ENCODE assay signal across 9 mouse cellular contexts in the genomic region with DNA sequence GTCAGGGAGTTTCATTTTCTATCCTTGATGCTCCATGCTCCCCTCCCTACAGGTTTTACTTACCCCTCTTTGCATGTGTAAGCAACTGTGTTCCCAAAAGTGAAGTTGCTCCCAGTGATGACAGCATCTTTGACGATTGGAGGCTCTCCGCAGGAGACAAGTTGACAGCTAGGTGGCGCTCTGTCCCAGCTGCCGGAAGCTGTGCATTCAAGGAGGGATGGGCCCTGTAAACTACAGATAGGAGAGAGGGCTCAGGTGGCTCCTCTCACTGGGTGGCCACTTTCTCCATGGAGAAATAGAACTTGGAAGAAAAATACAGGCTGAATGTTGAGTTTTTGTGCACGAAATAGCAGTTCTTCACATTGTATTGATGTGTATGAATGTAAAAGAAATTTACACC.
A peak's percentile ranks its signal among the peaks of the same experiment; 100 is the strongest.
DNase-seq lines count a peak whose midpoint lies in the region; ATAC-seq and TF ChIP-seq lines count a peak whose summit lies in the region.
"Had no signal": no experiment of that assay in that cellular context is flagged by ENCODE, and none has a peak within 500 bp of the region (broad histone marks: within the 10 kb centered on the region; RNA-seq: fewer than 3 reads in every experiment).

No protein-coding gene starts in this region.

- WGBS in embryonic facial prominence, embryonic 14.5 days: 10% methylated on average over 5 of the region's 5 CpGs
- 10% methylated on average over 5 of the region's 5 CpGs for WGBS in midbrain, embryonic 10.5 days

- H3K4me1 ChIP-seq in MEL (ENCODE audit: control insufficient read depth in 1 of 2, insufficient read depth in 2 of 2, low read length in 2 of 2): no peaks in the 10 kb centered on the region; a peak in 1 of 4 replicates
- peaks cover 3% of the 10 kb centered on the region; the same call in 1 of the 2 replicates for H3K4me1 ChIP-seq in embryonic facial prominence, embryonic 14.5 days (ENCODE audit: control insufficient read depth, insufficient read depth, low read length)
- H3K4me1 ChIP-seq in midbrain, embryonic 10.5 days: peaks cover 4% of the 10 kb centered on the region; the same call in 1 of the 2 replicates

- H3K4me3 ChIP-seq in MEL (ENCODE audit: control insufficient read depth in 1 of 2, insufficient read depth in 1 of 2, low read depth in 2 of 2, low read length in 2 of 2): no peak overlapping the region
- no peak overlapping the region for H3K4me3 ChIP-seq in embryonic facial prominence, embryonic 14.5 days (ENCODE audit: low read depth, low read length)
- no peak overlapping the region for H3K4me3 ChIP-seq in midbrain, embryonic 10.5 days
- H3K4me3 ChIP-seq: limb, embryonic 13.5 days had no signal

- H3K9me3 ChIP-seq in MEL (replicated peaks; ENCODE audit: insufficient read depth, low read length): no peaks in the 10 kb centered on the region
- no peaks in the 10 kb centered on the region for H3K9me3 ChIP-seq in embryonic facial prominence, embryonic 14.5 days (ENCODE audit: control insufficient read depth, low read length)
- H3K9me3 ChIP-seq in midbrain, embryonic 10.5 days (replicated peaks): no peaks in the 10 kb centered on the region
- H3K9me3 ChIP-seq: limb, embryonic 13.5 days had no signal

- TF ChIP-seq EP300 in MEL (IDR thresholded peaks at IDR 0.05; ENCODE audit: low read depth in 1 of 2, low read length in 2 of 2): no peak

- intact Hi-C loops in heart, postnatal 36 days (cut with DNase I): loop anchor here (1.0 to 5.0 kb wide), 2 partner anchors 125 to 171 kb away; partner anchors contain the start of gene Txn1

- H3K27me3 ChIP-seq in MEL (ENCODE audit: control insufficient read depth in 1 of 2, insufficient read depth in 2 of 2, low read length in 2 of 2): no peaks in the 10 kb centered on the region
- H3K27me3 ChIP-seq in embryonic facial prominence, embryonic 14.5 days (replicated peaks; ENCODE audit: control insufficient read depth, insufficient read depth, low read length): no peaks in the 10 kb centered on the region
- H3K27me3 ChIP-seq in midbrain, embryonic 10.5 days (ENCODE audit: low read depth, poor library complexity, severe bottlenecking): no peaks in the 10 kb centered on the region
- H3K27me3 ChIP-seq: limb, embryonic 13.5 days had no signal

- TF ChIP-seq POLR2A in MEL (IDR thresholded peaks at IDR 0.05; ENCODE audit: control insufficient read depth in 1 of 2, insufficient read depth in 1 of 2, low read depth in 1 of 2, low read length in 2 of 2, poor library complexity in 1 of 2): no peak

- H3K36me3 ChIP-seq in MEL (ENCODE audit: control insufficient read depth in 1 of 2, insufficient read depth in 2 of 2, low read length in 2 of 2): peaks cover 0 to 4% of the 10 kb centered on the region in 2 experiments; a peak in 1 of 4 replicates
- H3K36me3 ChIP-seq in embryonic facial prominence, embryonic 14.5 days (ENCODE audit: control insufficient read depth, insufficient read depth, low read length): peaks cover 9% of the 10 kb centered on the region; the same call in 1 of the 2 replicates
- no peaks in the 10 kb centered on the region for H3K36me3 ChIP-seq in midbrain, embryonic 10.5 days

- no peak overlapping the region for H3K4me2 ChIP-seq in embryonic facial prominence, embryonic 14.5 days (ENCODE audit: low read depth, low read length)
- H3K4me2 ChIP-seq: limb, embryonic 13.5 days had no signal

- H3K9ac ChIP-seq in MEL (ENCODE audit: control insufficient read depth, low read depth, low read length, poor library complexity, severe bottlenecking): no peak overlapping the region
- no peak overlapping the region for H3K9ac ChIP-seq in embryonic facial prominence, embryonic 14.5 days (ENCODE audit: low read depth, low read length)
- H3K9ac ChIP-seq: limb, embryonic 13.5 days had no signal

- H3K79me2 ChIP-seq in MEL (ENCODE audit: control insufficient read depth, insufficient read depth, low read length, poor library complexity): no peaks in the 10 kb centered on the region

- peak; percentile 68 for TF ChIP-seq RAD21 in MEL (IDR thresholded peaks at IDR 0.05; ENCODE audit: low read depth, low read length)

- no peak overlapping the region for H3K27ac ChIP-seq in MEL (ENCODE audit: control insufficient read depth, low read depth, low read length)
- H3K27ac ChIP-seq in embryonic facial prominence, embryonic 14.5 days (replicated peaks; ENCODE audit: low read depth, low read length): no peak overlapping the region
- H3K27ac ChIP-seq in midbrain, embryonic 10.5 days (replicated peaks): no peak overlapping the region
- H3K27ac ChIP-seq: limb, embryonic 13.5 days had no signal

- peak; percentile 61 for DNase-seq in MEL (ENCODE audit: low read depth, low spot score)
- DNase-seq in adrenal gland, postnatal 4 days (ENCODE audit: low spot score in 2 of 2): peak; percentile 13 to 42
- DNase-seq in embryonic facial prominence, embryonic 14.5 days (ENCODE audit: low spot score): peak; percentile 50
- DNase-seq in heart, postnatal 36 days: peak; percentile 65 to 75
- peak; percentile 56 to 62 for DNase-seq in layer of hippocampus, postnatal 36 days
- DNase-seq in midbrain, embryonic 10.5 days (ENCODE audit: low spot score): peak; percentile 58
- DNase-seq in skeletal muscle tissue, adult 2 months (ENCODE audit: low read depth, low spot score): peak; percentile 13

- TF ChIP-seq CTCF in MEL (IDR thresholded peaks at IDR 0.05 in 2 of 3, conservative IDR thresholded peaks at IDR 0.05 in 1 of 3; ENCODE audit: control insufficient read depth in 1 of 3, insufficient read depth in 1 of 3, low read depth in 2 of 3, low read length in 3 of 3, poor library complexity in 1 of 3, severe bottlenecking in 1 of 3): peak; percentile 72 to 89 (median 83)

- no peak for ATAC-seq in embryonic facial prominence, embryonic 14.5 days (ENCODE audit: low read depth)
- ATAC-seq in erythroid progenitor cell, adult 5-6 weeks (replicated peaks; ENCODE audit: low FRiP score, poor library complexity, severe bottlenecking): no peak

TF ChIP-seq in MEL, 35 proteins besides CTCF, POLR2A, EP300 and RAD21:
- TF ChIP-seq ZC3H11A (IDR thresholded peaks at IDR 0.05; ENCODE audit: low read depth, low read length) (peak; percentile 39; the same call in 1 of the 2 replicates), SIN3A (IDR thresholded peaks at IDR 0.05; ENCODE audit: low read length) (no peak), SMC3 (IDR thresholded peaks at IDR 0.05; ENCODE audit: low read depth, low read length) (peak; percentile 73), NRF1 (IDR thresholded peaks at IDR 0.05; ENCODE audit: insufficient read depth, low read depth, low read length, poor library complexity, severe bottlenecking) (no peak), ELF1 (IDR thresholded peaks at IDR 0.05; ENCODE audit: low read depth, low read length) (0 out of 2 replicates have a peak, but pooled peaks have one; percentile 34)

Comparison
In these comparisons a context has a peak if more than half of its experiments do, and no peak if none do; other contexts are left out.
1. DNase-seq: peak in every context shown above with its lines; median percentile 70 in heart, postnatal 36 days; 61 in MEL; 59 in layer of hippocampus, postnatal 36 days; 58 in midbrain, embryonic 10.5 days; 50 in embryonic facial prominence, embryonic 14.5 days; 28 in adrenal gland, postnatal 4 days; 13 in skeletal muscle tissue, adult 2 months.